Mouse (Mus musculus) liver, postnatal 0 days (tissue): ENCODE measurements at regions not wholly inside any gene's neighbourhood (a gene's known extent, or its start where the extent isn't known, plus 50 kb on each side); places are given as distances from the start of the nearest gene placed in this dataset.

Source experiments
- CTCF ChIP-seq: sonication (generic); IDR thresholded peaks from 2 replicates; pipeline ENCODE4 v1.5.1; 2016; ENCODE audit warnings: antibody characterized with exemption, low read depth
- EP300 ChIP-seq: IDR thresholded peaks from 2 replicates; pipeline ENCODE4 v1.6.1; 2016; ENCODE audit warnings: antibody characterized with exemption, low read depth, mild to moderate bottlenecking

GRCm38 (mm10) chr19:32965488-32965887, 208.2 kb downstream of the Pten start:
- TF ChIP-seq CTCF (no peak), EP300 (no peak)
